Mouse (Mus musculus) midbrain, postnatal 0 days (tissue): Measurements from ENCODE around the gene Irf2bp2. TPM values are rescaled to one million over a fixed set of nuclear protein-coding genes. Genes with fewer than 3 reads are reported as not detected.

Experiments
- ATAC-seq: fragments of 200-750 bp; cut with Nextera tagmentation; 2 replicates; pipeline ENCODE4 v1.8.0; 2017; ENCODE audit warnings: moderate number of reproducible peaks, mild to moderate bottlenecking, moderate TSS enrichment, moderate library complexity; ENCODE audit not compliant: low FRiP score
- DNase-seq: peaks from one replicate; pipeline ENCODE4 v3.0.0-alpha.2; 2015; ENCODE audit warnings: low spot score
- H3K27ac ChIP-seq: fragments of 300-500 bp; sonication (generic); 2 replicates; pipeline ENCODE4 v1.5.1; 2014; ENCODE audit warnings: low read depth, mild to moderate bottlenecking, low read length, mixed read lengths
- H3K27me3 ChIP-seq: fragments of 300-500 bp; sonication (generic); 2 replicates; pipeline ENCODE4 v1.6.1; 2014; ENCODE audit warnings: low read length, control low read depth, mixed read lengths; ENCODE audit not compliant: insufficient read depth
- H3K36me3 ChIP-seq: fragments of 300-500 bp; sonication (generic); 2 replicates; pipeline ENCODE4 v1.6.1; 2014; ENCODE audit warnings: low read length, control low read depth, mixed read lengths; ENCODE audit not compliant: insufficient read depth
- H3K4me1 ChIP-seq: fragments of 300-500 bp; sonication (generic); 2 replicates; pipeline ENCODE4 v1.6.1; 2014; ENCODE audit warnings: mild to moderate bottlenecking, control low read depth, antibody characterized with exemption, low read length, mixed read lengths; ENCODE audit not compliant: insufficient read depth
- H3K4me2 ChIP-seq: fragments of 300-500 bp; sonication (generic); 2 replicates; pipeline ENCODE4 v1.6.1; 2014; ENCODE audit warnings: low read depth, mild to moderate bottlenecking, low read length, mixed read lengths; ENCODE audit not compliant: poor library complexity, severe bottlenecking
- H3K4me3 ChIP-seq: fragments of 300-500 bp; sonication (generic); 2 replicates; pipeline ENCODE4 v1.5.1; 2014; ENCODE audit warnings: low read depth, mild to moderate bottlenecking, low read length, moderate library complexity
- H3K9ac ChIP-seq: fragments of 300-500 bp; sonication (generic); replicated peaks from 2 replicates; pipeline ENCODE4 v1.6.1; 2014; ENCODE audit warnings: mild to moderate bottlenecking, low read length, moderate library complexity, mixed read lengths; ENCODE audit not compliant: poor library complexity, severe bottlenecking
- H3K9me3 ChIP-seq: fragments of 300-500 bp; sonication (generic); 2 replicates; pipeline ENCODE4 v1.6.1; 2016; ENCODE audit warnings: low read length, control low read depth
- CTCF ChIP-seq: IDR thresholded peaks from 2 replicates; pipeline ENCODE4 v1.5.1; 2016; ENCODE audit warnings: antibody characterized with exemption, mild to moderate bottlenecking
- WGBS: fragments of 180-500 bp; shearing (Covaris S2); extraction: QIAGEN DNeasy Blood & Tissue Kit; methylation state at CpG from one replicate; pipeline ENCODE4 v1.1.7; 2014; 5-methylcytosine and 5-hydroxymethylcytosine counted together
- polyA plus RNA-seq: library from polyadenylated mRNA; unstranded; fragments of >200 nt; fragmentation: Nextera tagmentation; extraction: Ambion mirVana; gene quantifications from 2 replicates; pipeline ENCODE4 v1.2.1, GENCODE M21; 2015
- total RNA-seq: library from RNA; depleted of rRNA; stranded (reverse); fragments of >200 nt; gene quantifications from 2 replicates; pipeline ENCODE4 v1.2.3, GENCODE M21; 2014

Irf2bp2 gene
- total and polyA plus RNA-seq, 2 experiments from 2014 or later, result 9.2 to 88.2 TPM

DNA sequence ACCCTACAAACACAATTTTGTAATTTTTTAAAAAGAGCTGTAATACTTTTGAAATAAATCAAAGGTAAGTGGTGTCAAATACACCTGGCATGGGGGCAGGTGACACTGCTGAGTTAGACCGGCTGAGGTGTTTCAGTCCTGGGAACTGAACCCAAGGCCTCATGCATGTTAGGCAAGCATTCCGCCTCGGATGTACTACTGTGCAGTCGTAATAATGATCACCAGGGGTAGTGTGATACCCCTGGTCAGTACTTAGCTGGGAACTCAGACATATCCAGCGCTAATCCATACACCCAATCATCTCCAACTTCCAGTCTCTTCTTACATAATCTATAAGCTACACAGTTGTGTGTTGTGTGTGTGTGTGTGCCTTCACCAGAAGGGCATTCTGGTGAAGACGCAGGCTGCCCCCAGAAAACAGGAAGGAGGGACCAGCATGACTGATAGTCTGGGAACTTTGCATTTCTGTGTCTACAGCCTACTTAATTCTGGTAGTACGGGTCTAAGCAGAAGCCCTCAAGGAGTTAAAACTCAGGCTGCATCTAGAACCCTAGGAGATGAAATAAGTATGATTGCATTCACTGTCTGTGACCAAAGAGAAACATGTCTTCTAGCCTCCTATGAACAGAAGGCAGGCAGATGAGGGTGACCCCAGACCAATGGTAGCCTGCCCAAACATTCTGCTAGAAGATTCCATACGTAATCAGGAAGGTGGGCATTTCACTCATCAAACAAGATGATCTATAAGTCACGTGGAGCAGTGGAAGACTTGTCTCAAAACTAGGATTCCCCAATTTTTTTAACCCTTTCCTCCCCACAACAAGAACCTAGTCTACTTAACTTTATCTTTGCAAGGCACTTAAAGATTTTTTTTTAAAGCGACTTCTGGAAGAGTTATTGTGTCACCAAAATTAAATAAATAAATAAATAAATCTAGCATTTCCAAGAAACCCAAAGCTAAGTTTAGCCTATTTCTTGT, 6.9 kb downstream of the Irf2bp2 start:
- Histone ChIP-seq H3K9ac (no peak overlapping the region), H3K9me3 (no peaks in the 10 kb centered on the region), H3K36me3 (peaks cover 9% of the 10 kb centered on the region; the same call in 1 of the 2 replicates), H3K27me3 (no peaks in the 10 kb centered on the region), H3K27ac (no peak overlapping the region), H3K4me3 (no peak overlapping the region), H3K4me1 (peaks cover 17% of the 10 kb centered on the region), H3K4me2 (peak overlapping the region; percentile 96)
- 65% methylated on average over 10 of the region's 10 CpGs for WGBS
- DNase-seq (no peak), ATAC-seq (no peak)
- no peak for TF ChIP-seq CTCF

- no peak for TF ChIP-seq CTCF
- H3K9me3 ChIP-seq, result no peaks in the 10 kb centered on the region
- H3K4me3 ChIP-seq, result no peak overlapping the region
- no peaks in the 10 kb centered on the region for H3K27me3 ChIP-seq
- H3K4me1 ChIP-seq, result peaks cover 17% of the 10 kb centered on the region
- peaks cover 8% of the 10 kb centered on the region for H3K36me3 ChIP-seq
- H3K27ac ChIP-seq, result no peak overlapping the region
- H3K9ac ChIP-seq, result no peak overlapping the region
- DNase-seq (no peak), ATAC-seq (no peak)
- 80% methylated on average over 2 of the region's 2 CpGs for WGBS
- no peak overlapping the region for H3K4me2 ChIP-seq
Measured at GRCm38 (mm10) chr8:126586101-126586500, 7.7 kb downstream of the Irf2bp2 start.

- 46% methylated on average over 9 of the region's 9 CpGs for WGBS
- Histone ChIP-seq H3K27ac (no peak overlapping the region), H3K4me2 (peak overlapping the region; percentile 4; the same call in 1 of the 2 replicates), H3K4me3 (no peak overlapping the region), H3K4me1 (peaks cover 17% of the 10 kb centered on the region), H3K36me3 (peaks cover 6% of the 10 kb centered on the region), H3K9me3 (no peaks in the 10 kb centered on the region), H3K9ac (no peak overlapping the region), H3K27me3 (no peaks in the 10 kb centered on the region)
- no peak for TF ChIP-seq CTCF
- ATAC-seq (no peak), DNase-seq (no peak)
Measured at GRCm38 (mm10) chr8:126585561-126586031, 8.2 kb downstream of the Irf2bp2 start.

- Histone ChIP-seq H3K9ac (no peak overlapping the region; the same call in 1 of the 2 replicates), H3K9me3 (no peaks in the 10 kb centered on the region), H3K27me3 (no peaks in the 10 kb centered on the region), H3K4me2 (peak overlapping the region; percentile 97), H3K27ac (peak overlapping the region; percentile 73; the same call in 1 of the 2 replicates), H3K36me3 (peaks cover 4% of the 10 kb centered on the region; the same call in 1 of the 2 replicates), H3K4me3 (peak overlapping the region; percentile 47), H3K4me1 (peaks cover 17% of the 10 kb centered on the region)
- WGBS, result 21% methylated on average over 5 of the region's 5 CpGs
- no peak for TF ChIP-seq CTCF
- DNase-seq, result no peak
- no peak for ATAC-seq
Measured at GRCm38 (mm10) chr8:126584844-126585231, 8.9 kb downstream of the Irf2bp2 start.

DNA sequence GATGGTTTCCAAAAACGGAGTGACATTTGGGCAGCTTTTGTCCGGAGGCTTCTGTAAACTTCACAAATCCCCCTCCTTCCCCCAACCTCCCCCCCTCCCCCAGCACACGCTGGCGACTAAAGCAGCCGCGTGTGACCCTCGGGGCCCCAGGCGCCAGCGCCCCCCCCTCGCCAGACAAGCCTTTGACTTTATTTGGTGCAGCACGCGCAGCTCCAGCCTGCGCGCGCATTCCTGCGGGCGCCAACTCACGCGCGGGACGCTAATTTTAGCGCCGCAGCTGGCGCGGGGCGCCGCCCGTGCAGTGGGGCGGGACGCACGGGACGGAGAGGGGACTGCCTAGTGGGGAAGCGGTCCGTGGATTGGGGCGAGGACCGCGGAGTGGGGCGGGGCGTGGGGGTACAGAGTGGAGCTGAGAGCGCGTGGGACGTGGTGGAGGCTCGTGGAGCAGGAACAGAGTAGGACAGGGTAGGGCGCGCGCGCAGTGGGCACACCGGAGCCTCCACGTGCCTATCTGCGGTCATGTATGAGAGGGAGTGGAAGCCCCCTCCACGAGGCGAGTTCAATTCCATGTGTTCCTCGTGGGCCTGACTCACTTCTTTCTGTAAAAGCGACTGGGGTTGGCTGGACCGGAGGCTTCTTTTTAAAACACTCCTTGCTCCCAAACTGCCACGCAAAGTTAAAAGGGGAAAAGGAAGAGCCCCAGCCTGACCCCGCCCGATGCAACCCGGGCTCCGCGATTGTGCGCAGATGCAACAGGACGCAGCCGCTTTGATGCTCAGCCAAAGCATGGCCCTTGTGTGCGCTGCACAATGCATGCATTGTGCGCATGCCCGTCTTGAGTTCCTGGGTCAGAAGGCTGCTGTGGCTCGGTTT, 9.6 kb downstream of the Irf2bp2 start:
- H3K9ac ChIP-seq, result peak overlapping the region; percentile 63
- WGBS, result 1% methylated on average over 63 of the region's 68 CpGs
- no peaks in the 10 kb centered on the region for H3K9me3 ChIP-seq
- peak overlapping the region; percentile 97 for H3K4me2 ChIP-seq
- peaks cover 17% of the 10 kb centered on the region for H3K4me1 ChIP-seq
- peak; percentile 88 for DNase-seq
- no peaks in the 10 kb centered on the region for H3K27me3 ChIP-seq
- no peak for TF ChIP-seq CTCF
- peak overlapping the region; percentile 73 for H3K27ac ChIP-seq
- peak; percentile 79 for ATAC-seq
- peak overlapping the region; percentile 47 for H3K4me3 ChIP-seq
- H3K36me3 ChIP-seq, result peaks cover 4% of the 10 kb centered on the region; the same call in 1 of the 2 replicates
